Mouse (Mus musculus): Measurements from ENCODE around the gene Kcnk16. TPM values are rescaled to one million over a fixed set of nuclear protein-coding genes. Genes with fewer than 3 reads are reported as not detected.
"Not testable (repeated sequence)": the region's sequence is repeated elsewhere in the genome, so short reads cannot be mapped to it uniquely, and the experiment has no call there.

Kcnk16 gene
- polyA plus RNA-seq (2012; fragmentation: generic; extraction: Trizol): not detected

DNA sequence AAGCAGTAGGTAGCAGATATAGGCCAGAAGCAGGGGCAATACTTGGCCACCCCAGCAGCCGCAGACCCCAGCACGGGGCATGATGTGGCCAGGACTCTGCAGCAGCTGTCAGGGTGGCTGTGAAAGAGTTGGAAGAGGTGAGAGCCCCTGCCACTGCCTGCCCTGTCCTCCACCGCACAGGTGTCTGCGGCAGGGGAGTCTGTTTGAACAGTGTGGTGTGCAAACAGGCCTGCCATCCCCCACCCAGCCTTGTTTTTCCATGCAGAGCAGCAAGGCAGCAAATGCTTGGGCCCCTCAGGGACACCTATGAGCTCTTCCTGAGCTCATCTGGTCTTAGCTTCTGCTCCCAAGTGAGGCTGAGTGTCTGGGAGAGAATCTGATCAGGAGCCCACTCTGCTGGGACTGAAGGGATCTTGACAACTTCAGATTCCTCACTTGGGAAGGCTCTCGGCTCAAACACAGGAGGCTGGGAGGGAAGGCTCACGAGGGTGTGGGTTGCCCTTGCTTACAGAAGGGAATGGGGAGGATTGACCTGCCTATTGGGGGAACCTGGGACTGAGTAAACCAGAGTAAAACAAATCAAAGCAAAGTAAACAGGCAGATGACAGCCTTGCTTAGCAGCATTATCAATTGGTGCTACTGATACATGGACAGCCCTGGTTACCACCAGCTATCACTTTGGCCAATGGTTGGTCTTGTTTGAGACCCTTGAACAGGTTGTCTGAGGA, at the start of gene Kcnk16:
Gene Kcnk16, minus strand, starts transcription at position 118 of the 728 bp plus-strand sequence.
- peaks cover 27% of the 10 kb centered on the region for H3K27me3 ChIP-seq (ENCODE audit: control insufficient read depth, insufficient read depth, insufficient read length)
- H3K4me3 ChIP-seq: no peak within 1 kb of the TSS
- TF ChIP-seq CEBPB (IDR thresholded peaks at IDR 0.05; ENCODE audit: insufficient read depth, poor library complexity, severe bottlenecking) (no peak), TCF3 (IDR thresholded peaks at IDR 0.05; ENCODE audit: insufficient read length, low read depth) (no peak), MYOD1 (IDR thresholded peaks at IDR 0.05; ENCODE audit: control insufficient read depth in 1 of 3, insufficient read length in 2 of 3, low read depth in 2 of 3) (no peak), E2F4 (IDR thresholded peaks at IDR 0.05; ENCODE audit: insufficient read depth) (no peak), MAX (IDR thresholded peaks at IDR 0.05; ENCODE audit: low read depth) (no peak), REST (IDR thresholded peaks at IDR 0.05; ENCODE audit: insufficient read depth, insufficient read length) (no peak), SRF (IDR thresholded peaks at IDR 0.05; ENCODE audit: control insufficient read depth, insufficient read length, low read depth) (no peak), USF1 (IDR thresholded peaks at IDR 0.05; ENCODE audit: low read depth) (no peak), MYOG (IDR thresholded peaks at IDR 0.05; ENCODE audit: control insufficient read depth in 1 of 3, insufficient read depth in 1 of 3, insufficient read length in 2 of 3, low read depth in 2 of 3) (no peak), POLR2A (IDR thresholded peaks at IDR 0.05; ENCODE audit: insufficient read length, low read depth) (no peak), POLR2AphosphoS2 (IDR thresholded peaks at IDR 0.05; ENCODE audit: insufficient read length, low read depth) (no peak), TCF12 (IDR thresholded peaks at IDR 0.05; ENCODE audit: insufficient read depth, poor library complexity, severe bottlenecking) (no peak)
- H3K36me3 ChIP-seq (ENCODE audit: control insufficient read depth, insufficient read depth): no peaks in the 10 kb centered on the region
- H3ac ChIP-seq (ENCODE audit: control insufficient read depth, insufficient read length): no peak within 1 kb of the TSS
- no peaks in the 10 kb centered on the region for H3K79me2 ChIP-seq (ENCODE audit: control insufficient read depth, insufficient read depth)
- no peak within 1 kb of the TSS for H3K4me2 ChIP-seq (ENCODE audit: low read depth)

DNA sequence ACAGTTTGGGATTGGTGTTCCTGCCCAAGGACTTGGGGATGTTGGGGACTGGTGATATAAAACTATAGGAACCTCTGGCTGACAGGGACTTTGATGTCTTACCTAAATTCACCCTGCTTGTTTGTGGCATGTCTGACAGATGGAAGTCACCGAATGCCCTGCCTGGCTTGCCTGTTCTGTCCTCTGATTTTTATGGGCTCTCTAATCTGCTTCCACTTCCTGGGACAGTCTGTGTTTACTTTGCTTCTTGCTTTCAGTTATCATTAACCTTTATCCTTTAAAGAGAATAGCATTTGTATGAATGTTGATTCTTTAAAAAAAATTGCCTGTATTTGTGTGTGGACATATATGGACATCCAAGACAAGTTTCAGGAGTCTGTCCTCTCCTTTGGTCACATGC, 46.1 kb upstream of the Kcnk16 start:
- Histone ChIP-seq H3ac (ENCODE audit: control insufficient read depth, insufficient read length) (no peak overlapping the region), H3K79me2 (ENCODE audit: control insufficient read depth, insufficient read depth) (no peaks in the 10 kb centered on the region), H3K36me3 (ENCODE audit: control insufficient read depth, insufficient read depth) (peaks cover 5% of the 10 kb centered on the region), H3K27me3 (ENCODE audit: control insufficient read depth, insufficient read depth, insufficient read length) (no peaks in the 10 kb centered on the region), H3K4me3 (no peak overlapping the region), H3K4me2 (ENCODE audit: low read depth) (no peak overlapping the region)
- no peak for TF ChIP-seq E2F4 (IDR thresholded peaks at IDR 0.05; ENCODE audit: insufficient read depth)
- TF ChIP-seq POLR2AphosphoS2 (IDR thresholded peaks at IDR 0.05; ENCODE audit: insufficient read length, low read depth): no peak
- TF ChIP-seq REST (IDR thresholded peaks at IDR 0.05; ENCODE audit: insufficient read depth, insufficient read length): no peak
- no peak for TF ChIP-seq MAX (IDR thresholded peaks at IDR 0.05; ENCODE audit: low read depth)
- TF ChIP-seq TCF3 (IDR thresholded peaks at IDR 0.05; ENCODE audit: insufficient read length, low read depth): no peak
- no peak for TF ChIP-seq MYOG (IDR thresholded peaks at IDR 0.05; ENCODE audit: control insufficient read depth in 1 of 3, insufficient read depth in 1 of 3, insufficient read length in 2 of 3, low read depth in 2 of 3)
- TF ChIP-seq MYOD1 (IDR thresholded peaks at IDR 0.05; ENCODE audit: control insufficient read depth in 1 of 3, insufficient read length in 2 of 3, low read depth in 2 of 3): no peak
- no peak for TF ChIP-seq CEBPB (IDR thresholded peaks at IDR 0.05; ENCODE audit: insufficient read depth, poor library complexity, severe bottlenecking)
- TF ChIP-seq TCF12 (IDR thresholded peaks at IDR 0.05; ENCODE audit: insufficient read depth, poor library complexity, severe bottlenecking): no peak
- TF ChIP-seq POLR2A (IDR thresholded peaks at IDR 0.05; ENCODE audit: insufficient read length, low read depth): no peak
- no peak for TF ChIP-seq USF1 (IDR thresholded peaks at IDR 0.05; ENCODE audit: low read depth)
- no peak for TF ChIP-seq SRF (IDR thresholded peaks at IDR 0.05; ENCODE audit: control insufficient read depth, insufficient read length, low read depth)

DNA sequence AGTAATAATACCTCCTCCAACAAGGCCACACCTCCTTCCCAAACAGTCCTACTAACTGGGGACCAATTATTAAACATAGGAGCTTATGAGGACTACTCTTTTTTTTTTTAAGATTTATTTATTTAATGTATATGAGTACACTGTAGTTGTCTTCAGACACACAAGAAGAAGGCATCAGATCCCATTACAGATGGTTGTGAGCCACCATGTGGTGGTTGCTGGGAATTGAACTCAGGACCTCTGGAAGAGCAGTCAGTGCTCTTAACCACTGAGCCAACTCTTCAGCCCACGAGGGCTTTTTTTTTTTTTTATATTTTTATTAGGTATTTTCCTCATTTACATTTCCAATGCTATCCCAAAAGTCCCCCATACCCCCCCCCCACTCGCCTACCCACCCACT, 36.1 kb upstream of the Kcnk16 start:
- not testable (repeated sequence) for H3K27me3 ChIP-seq (ENCODE audit: control insufficient read depth, insufficient read depth, insufficient read length); H3ac ChIP-seq (ENCODE audit: control insufficient read depth, insufficient read length); H3K36me3 ChIP-seq (ENCODE audit: control insufficient read depth, insufficient read depth); H3K79me2 ChIP-seq (ENCODE audit: control insufficient read depth, insufficient read depth); H3K4me3 ChIP-seq; H3K4me2 ChIP-seq (ENCODE audit: low read depth)

DNA sequence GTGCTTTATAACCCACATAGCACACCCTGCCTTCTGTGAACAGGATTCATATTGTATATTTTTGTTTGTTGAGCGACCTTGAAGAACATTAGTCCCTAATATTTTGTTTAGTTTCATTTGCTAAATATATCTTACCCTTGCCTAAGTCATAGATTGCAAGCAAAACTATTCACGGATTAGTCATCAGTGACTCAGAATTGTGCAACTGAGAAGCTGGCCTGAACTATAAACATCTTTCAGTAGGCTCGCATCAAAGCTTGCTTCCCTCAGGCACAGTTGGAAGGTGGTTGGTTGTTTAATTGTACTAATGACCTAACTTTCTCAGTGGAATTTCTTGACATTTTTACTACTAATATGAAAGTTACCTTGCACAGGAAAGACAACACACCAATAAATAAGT, 29.1 kb upstream of the Kcnk16 start:
- no peaks in the 10 kb centered on the region for H3K27me3 ChIP-seq (ENCODE audit: control insufficient read depth, insufficient read depth, insufficient read length)
- no peak overlapping the region for H3ac ChIP-seq (ENCODE audit: control insufficient read depth, insufficient read length)
- H3K79me2 ChIP-seq (ENCODE audit: control insufficient read depth, insufficient read depth): no peaks in the 10 kb centered on the region
- no peak overlapping the region for H3K4me3 ChIP-seq
- TF ChIP-seq SRF (IDR thresholded peaks at IDR 0.05; ENCODE audit: control insufficient read depth, insufficient read length, low read depth) (no peak), CEBPB (IDR thresholded peaks at IDR 0.05; ENCODE audit: insufficient read depth, poor library complexity, severe bottlenecking) (peak; percentile 99)
- H3K4me2 ChIP-seq (ENCODE audit: low read depth): peak overlapping the region; percentile 72
- no peaks in the 10 kb centered on the region for H3K36me3 ChIP-seq (ENCODE audit: control insufficient read depth, insufficient read depth)

DNA sequence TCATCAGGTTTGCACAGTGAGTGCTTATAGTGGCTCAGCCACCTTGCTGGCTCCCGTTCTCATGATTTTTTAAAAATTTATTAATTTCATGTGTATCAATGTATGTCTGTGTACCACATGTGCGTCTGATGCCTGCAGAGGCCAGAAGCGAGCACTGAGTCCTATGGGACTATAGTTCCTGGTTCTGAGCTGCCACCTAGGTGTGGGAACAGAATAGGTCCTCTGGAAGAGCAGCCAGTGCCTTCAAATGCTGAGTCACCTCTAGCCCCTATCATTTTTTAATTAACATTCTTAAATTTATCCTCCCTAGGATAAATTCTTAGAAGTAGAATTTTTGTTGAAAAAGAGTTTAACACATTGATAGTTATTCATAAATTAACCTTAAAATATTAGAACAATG, 28.6 kb upstream of the Kcnk16 start:
- Histone ChIP-seq H3K4me2 (ENCODE audit: low read depth) (peak overlapping the region; percentile 72), H3K79me2 (ENCODE audit: control insufficient read depth, insufficient read depth) (no peaks in the 10 kb centered on the region), H3K36me3 (ENCODE audit: control insufficient read depth, insufficient read depth) (no peaks in the 10 kb centered on the region)

More for the DNA sequence above, 28.6 kb upstream of the Kcnk16 start:
- no peaks in the 10 kb centered on the region for H3K27me3 ChIP-seq (ENCODE audit: control insufficient read depth, insufficient read depth, insufficient read length)
- no peak overlapping the region for H3ac ChIP-seq (ENCODE audit: control insufficient read depth, insufficient read length)
- H3K4me3 ChIP-seq: no peak overlapping the region
- TF ChIP-seq MYOD1 (IDR thresholded peaks at IDR 0.05; ENCODE audit: control insufficient read depth in 1 of 3, insufficient read length in 2 of 3, low read depth in 2 of 3): no peak
- no peak for TF ChIP-seq TCF3 (IDR thresholded peaks at IDR 0.05; ENCODE audit: insufficient read length, low read depth)
- no peak for TF ChIP-seq E2F4 (IDR thresholded peaks at IDR 0.05; ENCODE audit: insufficient read depth)
- no peak for TF ChIP-seq POLR2AphosphoS2 (IDR thresholded peaks at IDR 0.05; ENCODE audit: insufficient read length, low read depth)
- TF ChIP-seq MAX (IDR thresholded peaks at IDR 0.05; ENCODE audit: low read depth): no peak
- TF ChIP-seq USF1 (IDR thresholded peaks at IDR 0.05; ENCODE audit: low read depth): no peak
- no peak for TF ChIP-seq REST (IDR thresholded peaks at IDR 0.05; ENCODE audit: insufficient read depth, insufficient read length)
- TF ChIP-seq TCF12 (IDR thresholded peaks at IDR 0.05; ENCODE audit: insufficient read depth, poor library complexity, severe bottlenecking): no peak
- no peak for TF ChIP-seq POLR2A (IDR thresholded peaks at IDR 0.05; ENCODE audit: insufficient read length, low read depth)

Data from myocyte (in vitro differentiated cells).